Mouse (Mus musculus): Measurements from ENCODE around the gene Kank1.

The Kank1 gene

DNA sequence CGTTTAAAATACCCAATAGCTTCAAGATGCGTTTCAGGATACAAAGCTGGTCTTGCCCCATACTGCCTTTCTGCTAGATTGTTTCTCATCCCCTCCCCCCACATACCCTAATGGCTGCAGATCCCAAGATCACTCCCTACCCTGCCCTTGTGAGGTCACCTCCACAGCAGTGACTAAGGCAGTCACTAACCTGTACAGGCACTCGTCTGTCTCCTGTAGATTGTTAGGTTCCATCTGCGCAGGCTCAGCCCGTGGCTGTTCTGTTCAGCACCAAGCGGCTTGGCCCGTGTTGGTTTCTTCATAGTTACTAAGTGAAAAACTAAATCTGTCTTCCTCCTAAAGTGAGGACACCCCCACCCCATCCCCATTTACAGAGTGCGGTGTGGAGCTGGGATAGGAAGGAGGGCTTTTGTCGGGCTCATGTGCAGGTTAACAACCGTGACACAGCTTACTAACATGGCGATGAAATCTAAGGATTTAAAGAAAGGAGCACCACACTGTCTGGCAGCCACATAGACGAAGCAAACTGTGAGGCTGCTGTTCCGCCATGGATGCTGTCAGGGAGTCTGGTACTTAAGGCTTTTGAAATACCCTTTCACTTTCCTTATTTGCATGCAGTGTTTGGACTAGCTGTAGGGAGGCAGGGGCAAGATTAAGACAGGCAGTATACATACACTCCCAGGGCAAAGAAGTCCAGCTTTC is 163.6 kb downstream of the Kank1 start:
- no peak for DNase-seq (ENCODE audit: extremely low spot score, low read depth, low spot score)

DNA sequence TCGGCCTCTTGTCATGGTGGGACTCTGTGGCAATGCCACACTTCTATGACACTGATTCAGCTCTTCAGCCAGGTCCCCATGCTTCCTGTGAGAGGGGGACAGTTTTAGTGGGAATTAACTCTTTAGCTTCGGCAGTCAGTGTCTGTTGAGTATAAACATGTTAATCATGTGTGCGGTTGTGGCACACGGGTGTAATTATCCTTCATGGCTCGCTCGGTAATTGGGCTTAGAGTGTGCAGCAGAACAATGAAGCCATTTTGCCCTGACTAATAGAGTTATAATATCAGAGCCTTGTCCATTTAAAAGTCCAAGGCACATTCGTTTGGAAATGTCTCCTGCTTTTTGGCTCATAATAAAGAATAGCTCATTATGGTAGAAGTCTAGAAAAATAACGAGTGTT is 164.7 kb downstream of the Kank1 start:
- DNase-seq (ENCODE audit: extremely low spot score, low read depth, low spot score), result no peak

DNA sequence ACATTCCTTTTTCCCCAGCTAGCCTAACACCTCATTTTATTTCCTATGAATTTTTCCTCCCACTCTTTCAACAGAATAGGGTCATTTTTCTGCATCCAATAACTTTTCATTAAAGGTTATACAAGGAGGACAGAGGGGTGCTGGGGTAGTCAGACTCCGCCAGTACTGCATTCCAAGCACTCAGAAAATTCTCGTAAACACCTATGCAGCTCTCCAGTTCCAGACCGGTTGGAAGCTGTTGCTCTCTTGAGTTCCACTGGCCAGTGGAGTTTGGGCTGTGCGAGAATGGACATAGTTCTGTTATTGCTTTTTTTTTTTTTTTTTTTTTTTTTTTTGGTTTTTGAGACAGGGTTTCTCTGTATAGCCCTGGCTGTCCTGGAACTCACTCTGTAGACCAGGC is 167.4 kb downstream of the Kank1 start:
- no peak for DNase-seq (ENCODE audit: extremely low spot score, low read depth, low spot score)

DNA sequence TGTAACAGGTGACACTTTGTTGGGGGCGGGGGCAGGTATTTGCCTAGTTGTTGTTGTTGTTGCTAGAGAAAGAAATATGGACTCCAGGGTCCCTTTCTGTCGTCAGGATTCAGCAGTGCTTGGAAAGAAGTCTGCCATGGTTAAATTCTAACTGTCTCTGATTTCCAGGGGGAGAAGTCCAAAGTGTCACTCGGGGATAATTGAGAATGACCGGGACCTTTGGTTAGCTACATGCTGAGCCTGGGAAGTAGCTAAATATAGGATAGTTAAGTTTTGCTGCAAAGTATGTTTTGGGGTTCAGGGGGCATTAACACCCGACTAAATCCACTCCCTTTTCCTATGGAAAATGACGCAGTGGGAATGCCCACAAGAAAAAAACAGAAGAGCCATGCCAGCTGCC is 169.2 kb downstream of the Kank1 start:
- DNase-seq (ENCODE audit: extremely low spot score, low read depth, low spot score), result no peak

DNA sequence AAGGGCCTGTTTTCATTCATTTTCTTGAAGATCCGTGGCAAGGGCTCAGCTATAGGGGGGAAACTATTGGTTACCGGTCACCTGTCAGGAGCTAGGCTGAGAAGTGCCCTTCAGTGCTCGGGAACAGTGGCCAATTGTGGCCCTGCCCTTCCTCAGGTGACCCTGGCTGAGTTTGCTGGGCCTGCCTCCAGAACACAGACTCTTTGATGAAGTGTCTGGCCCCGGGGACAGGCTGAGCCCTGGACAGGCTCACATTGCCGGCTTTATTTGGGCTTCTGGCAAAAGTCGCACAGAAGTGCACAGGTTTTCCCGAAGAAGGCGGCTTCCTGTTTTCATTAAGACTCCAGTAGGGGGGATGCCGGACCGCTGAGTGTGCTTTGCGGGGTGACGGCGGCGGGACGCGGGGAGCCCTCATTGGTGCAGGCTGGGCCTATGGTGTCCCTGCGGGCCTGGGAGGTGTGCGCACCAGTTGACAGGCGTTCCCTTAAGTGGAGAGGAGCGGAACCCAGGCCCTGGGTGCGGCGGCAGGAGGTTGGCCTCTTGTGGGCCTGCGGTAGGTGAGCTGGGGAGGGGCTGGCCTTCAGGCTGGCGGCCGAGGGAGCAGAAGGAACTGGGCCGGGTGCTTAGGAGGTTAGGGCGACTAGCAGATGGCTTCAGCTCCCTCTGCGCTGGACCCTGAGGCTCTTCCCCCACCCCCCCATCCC is 169.9 kb downstream of the Kank1 start:
- DNase-seq (ENCODE audit: extremely low spot score, low read depth, low spot score), result no peak

DNA sequence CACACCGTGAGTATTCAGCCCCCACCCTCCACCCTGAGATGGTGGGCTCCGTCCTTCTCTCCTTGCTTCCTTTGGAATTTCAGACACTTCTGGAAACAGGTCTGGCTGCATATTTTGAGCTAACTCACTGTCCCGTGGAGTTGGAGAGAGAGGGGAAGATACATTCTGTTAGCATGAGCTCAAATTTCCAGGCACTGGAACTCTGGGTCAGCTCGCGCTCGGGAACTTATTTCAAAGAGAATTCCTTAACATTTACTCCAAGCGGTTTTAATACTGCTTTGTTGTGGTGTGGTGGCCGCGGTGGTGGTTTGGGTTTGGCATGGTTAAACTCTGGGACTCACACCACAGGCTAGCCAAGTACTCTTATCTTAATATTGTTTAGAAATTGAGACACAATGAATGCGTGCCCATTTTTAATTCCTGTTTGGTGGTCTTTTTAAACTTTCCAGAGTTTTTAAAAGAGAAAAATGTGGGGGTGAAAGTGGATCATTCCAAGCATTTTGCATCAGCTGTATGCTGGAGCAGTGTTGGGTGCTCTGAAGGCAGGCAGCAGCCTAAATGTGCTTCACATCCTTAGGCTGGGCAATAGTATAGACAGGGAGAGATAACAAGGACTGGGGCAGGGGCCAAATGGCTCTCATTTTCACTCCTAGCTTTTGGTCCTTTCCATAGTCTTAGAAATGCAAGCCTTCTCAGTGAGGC is 170.6 kb downstream of the Kank1 start:
- DNase-seq (ENCODE audit: extremely low spot score, low read depth, low spot score), result no peak

DNA sequence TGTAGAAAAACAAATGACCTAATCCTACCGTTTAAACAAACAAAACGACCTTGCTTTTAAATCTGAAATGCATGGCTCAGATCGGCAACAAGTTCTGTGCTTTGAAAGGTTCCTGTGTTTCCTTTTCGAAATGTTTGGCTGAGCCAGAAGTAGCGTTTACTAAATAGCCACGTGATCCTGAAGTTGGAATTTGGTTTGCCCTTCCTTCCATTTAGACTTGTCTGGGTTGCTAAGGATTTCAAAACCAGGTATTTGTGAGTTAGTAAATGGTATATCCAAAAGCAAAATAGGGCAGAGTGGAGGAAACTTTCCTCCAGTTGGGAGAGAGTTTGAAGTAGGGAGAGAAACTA is 171.1 kb downstream of the Kank1 start:
- no peak for DNase-seq (ENCODE audit: extremely low spot score, low read depth, low spot score)

DNA sequence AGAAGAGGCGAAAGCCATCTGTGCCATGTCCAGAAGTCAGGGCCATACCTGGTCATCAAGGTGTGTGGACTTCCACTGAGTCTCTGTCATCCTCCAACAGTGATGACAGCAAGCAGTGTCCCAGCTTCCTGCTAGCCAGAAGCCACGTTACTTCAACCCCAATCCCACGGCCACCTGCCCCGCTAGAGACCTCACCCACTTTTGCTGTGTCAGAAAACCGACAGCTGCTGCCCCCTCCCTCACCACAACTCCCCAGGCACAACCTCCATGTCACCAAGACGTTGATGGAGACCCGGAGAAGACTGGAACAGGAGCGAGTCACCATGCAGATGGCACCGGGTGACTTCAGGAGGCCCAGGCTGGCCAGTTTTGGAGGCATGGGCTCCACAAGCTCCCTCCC is 172.5 kb downstream of the Kank1 start:
- no peak for DNase-seq (ENCODE audit: extremely low spot score, low read depth, low spot score)

DNA sequence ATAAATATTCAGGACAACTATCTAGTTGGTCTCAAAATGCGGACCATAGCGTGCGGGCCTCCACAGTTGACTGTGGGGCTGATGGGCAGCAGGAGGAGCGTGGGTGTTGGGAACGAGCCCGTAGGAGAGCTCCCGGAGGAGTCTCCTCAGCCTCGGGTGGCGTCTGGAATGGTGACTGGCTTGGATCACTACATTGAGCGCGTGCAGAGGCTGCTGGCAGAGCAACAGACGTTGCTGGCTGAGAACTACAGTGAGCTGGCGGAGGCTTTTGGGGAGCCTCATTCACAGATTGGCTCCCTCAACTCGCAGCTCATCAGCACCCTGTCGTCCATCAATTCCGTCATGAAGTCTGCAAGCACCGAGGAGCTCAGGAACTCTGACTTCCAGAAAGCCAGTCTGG is 174.6 kb downstream of the Kank1 start:
- no peak for DNase-seq (ENCODE audit: extremely low spot score, low read depth, low spot score)

DNA sequence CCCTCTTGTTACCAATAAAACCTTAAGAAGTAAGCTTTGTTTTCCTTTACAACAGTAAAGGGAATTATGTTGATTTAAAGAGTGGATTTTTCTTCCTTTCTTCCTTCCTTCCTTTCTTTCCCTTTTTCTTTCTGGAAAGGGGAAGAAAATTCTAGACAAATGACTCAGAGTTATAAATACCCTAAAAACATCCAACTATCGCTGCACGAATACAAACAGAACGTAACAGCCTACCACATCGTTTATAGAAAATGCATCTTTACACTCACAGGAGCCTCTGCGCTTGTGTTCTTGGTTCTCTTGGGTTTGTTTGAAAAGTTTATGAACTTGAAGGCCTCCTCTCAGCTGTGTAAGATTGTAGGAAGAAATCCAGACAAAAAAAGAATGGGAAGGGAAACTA is 178.7 kb downstream of the Kank1 start:
- no peak for DNase-seq (ENCODE audit: extremely low spot score, low read depth, low spot score)

DNA sequence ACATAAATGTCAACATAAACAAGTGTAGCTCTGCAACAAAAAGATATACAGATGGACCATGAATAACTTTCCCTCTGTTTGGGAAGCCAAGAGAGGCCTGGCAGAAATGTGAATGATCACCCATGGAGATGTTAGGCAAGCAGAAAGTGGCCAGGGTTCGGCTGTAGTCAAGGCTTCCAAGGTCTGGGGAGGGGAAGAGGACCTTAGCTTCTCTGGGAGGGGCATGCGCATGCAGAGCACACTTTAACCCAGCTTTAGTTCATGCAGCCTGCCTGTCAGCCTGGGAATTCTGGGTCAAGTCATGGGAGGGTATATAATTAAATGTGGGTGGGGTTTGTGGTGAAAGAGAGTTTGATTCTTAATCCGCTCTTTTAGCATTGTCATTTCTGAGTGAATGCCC is 180.9 kb downstream of the Kank1 start:
- no peak for DNase-seq (ENCODE audit: extremely low spot score, low read depth, low spot score)

DNA sequence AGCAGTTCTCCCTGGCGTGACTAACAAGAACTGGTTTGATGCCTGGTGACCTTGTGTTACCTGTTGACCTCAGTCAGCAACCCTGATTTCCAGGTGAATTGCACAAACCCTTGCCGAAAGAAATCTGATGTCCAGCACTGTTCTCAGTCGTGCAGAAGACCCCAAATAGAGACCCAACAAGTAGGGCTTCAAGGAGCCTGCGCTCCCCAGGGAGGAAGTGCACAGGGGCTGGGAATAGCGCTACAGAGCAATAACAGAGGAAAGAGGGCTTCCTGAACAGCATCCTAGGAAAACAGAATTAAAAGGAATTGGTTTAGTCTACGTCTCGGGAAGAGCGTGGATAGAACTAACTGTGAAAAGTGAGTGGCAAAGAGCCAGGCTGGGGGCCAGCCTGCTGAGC is 183.2 kb downstream of the Kank1 start:
- no peak for DNase-seq (ENCODE audit: extremely low spot score, low read depth, low spot score)

DNA sequence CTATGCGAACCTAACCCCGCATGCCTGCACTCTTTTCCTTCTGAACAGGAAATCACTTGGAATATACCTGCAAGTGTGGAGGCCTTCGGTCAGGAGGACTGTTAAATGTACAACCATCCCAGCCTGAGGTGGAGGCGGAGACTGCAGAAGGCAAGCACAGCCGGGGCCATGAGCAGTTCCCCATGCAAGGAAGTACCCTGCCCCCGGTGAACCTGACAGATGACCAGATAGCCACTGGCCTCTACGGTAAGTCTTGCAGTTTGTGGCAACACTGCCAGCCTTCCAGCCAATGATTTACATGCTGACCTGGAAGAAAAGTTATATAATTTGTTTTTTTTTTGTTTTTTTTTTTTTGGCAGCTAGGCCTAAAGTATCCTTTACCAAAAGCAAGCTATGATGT is 185.3 kb downstream of the Kank1 start:
- no peak for DNase-seq (ENCODE audit: extremely low spot score, low read depth, low spot score)

DNA sequence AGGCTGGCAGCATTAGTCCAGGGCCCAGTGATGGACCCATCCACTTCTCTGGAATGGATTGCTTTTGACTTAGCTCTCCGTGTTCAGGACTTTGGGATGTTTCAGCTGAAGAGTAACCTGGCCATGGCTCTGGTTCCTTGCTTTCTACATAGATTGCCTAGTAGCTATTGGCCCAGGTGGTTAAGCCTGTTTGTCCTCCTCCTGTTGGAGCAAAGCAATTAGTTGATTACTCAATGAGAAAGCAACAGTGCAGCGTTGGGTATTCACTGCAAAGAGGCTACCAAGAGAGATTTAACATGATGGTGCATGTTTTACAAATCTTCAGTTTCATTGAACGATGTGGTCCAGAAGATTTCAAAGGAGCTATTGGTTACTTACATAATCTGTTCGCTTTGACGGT is 186.6 kb downstream of the Kank1 start:
- DNase-seq (ENCODE audit: extremely low spot score, low read depth, low spot score), result no peak

DNA sequence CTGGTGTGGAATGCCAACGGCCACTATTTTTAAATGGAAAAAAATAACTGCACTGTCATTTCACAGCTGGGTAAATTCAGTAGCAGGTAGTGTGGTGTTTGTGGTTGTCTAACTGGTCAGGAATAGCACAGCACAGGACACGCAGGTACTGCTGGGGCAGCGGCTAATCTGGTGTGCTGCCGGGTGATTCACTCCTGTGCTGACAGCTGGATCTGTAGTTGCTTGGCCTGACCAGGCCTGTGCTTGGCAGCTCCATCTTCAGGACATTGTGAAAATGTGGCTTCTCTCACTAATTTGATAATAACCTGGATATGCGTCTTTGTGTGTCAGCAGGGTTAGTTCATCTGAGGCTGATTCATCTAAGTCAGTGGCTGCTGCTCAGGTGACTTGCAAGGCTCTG is 189.7 kb downstream of the Kank1 start:
- no peak for DNase-seq (ENCODE audit: extremely low spot score, low read depth, low spot score)

DNA sequence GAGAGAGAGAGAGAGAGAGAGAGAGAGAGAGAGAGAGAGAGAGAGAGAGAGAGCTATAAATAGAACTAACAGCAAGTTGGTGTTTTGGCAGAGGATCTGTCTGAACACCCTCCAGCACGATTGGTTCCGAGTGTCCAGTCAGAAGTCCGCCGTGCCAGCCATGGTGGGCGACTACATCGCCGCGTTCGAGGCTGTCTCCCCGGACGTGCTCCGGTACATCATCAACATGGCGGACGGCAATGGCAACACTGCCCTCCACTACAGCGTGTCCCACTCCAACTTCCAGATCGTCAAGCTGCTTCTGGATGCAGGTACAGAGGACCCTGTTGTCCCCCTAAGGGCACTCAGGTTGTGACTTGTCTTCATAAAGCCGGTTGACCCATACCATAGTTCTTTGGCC is 191.1 kb downstream of the Kank1 start:
- DNase-seq (ENCODE audit: extremely low spot score, low read depth, low spot score), result no peak

DNA sequence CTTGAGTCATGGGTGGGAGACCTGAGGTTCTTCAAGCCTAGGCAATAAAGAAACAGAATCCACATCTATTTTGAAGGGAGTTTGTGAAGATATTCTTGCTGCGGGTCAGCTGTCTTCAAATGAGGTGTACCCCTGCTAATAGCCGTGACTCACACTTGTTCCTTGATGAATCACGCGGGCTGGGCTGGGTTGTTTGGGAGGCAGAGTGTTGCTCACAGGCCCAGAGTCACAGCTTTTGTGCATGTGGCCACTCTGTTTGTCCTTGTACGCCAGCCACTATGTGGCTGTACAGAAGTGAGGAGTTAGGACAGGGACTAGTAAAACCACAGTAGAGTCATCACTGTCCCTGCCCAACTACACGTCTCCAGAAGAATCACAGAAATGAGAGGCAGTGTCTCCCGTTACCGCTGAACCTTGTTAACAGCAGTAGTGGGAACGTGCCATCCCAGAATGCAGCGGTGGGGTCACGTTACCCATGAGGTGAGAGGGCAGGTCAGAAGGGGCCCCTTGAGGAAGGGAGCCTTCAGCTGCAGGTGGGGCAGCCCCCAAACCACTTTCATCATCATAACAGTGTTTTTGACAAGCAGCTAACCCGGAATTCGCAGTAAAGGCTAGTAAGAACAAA is 191.7 kb downstream of the Kank1 start:
- DNase-seq (ENCODE audit: extremely low spot score, low read depth, low spot score), result no peak

DNA sequence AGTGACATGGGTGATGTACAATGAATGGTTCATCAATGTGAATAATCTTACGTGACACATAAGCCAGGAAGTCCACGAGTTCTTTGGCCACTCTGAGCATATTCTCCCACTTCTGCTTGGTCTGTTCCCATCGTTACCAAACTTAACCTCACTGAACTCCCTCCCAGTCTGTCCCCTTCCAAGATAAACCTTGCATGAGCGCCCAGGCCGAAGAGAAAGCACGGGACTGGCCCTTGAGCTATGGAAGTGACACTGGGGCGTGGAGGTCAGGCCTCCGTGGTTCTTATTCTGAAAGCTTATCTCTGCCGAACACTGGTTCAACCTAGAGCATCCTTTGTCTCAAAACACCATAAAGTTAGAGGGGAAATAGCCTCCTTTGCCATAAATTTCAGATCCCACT is 194.7 kb downstream of the Kank1 start:
- DNase-seq (ENCODE audit: extremely low spot score, low read depth, low spot score), result no peak

DNA sequence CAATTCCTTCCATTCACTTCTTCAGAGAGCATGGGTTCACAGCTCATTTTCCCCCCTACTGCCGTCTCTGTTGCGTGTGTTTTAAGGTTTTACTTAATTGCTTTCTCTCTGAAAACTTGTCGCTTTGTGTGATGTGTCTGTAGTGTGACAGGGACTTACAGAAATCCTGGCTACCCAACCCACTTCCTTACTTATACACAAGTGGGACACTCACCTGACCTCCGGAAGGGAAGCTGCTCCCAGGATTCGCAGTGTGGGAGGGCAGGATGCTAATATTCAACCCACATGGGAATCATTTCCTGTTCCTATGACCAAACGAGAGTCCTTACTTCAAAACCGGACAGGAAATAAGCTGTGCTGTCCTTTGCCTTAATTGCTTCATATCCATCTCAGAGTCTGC is 195.1 kb downstream of the Kank1 start:
- no peak for DNase-seq (ENCODE audit: extremely low spot score, low read depth, low spot score)

DNA sequence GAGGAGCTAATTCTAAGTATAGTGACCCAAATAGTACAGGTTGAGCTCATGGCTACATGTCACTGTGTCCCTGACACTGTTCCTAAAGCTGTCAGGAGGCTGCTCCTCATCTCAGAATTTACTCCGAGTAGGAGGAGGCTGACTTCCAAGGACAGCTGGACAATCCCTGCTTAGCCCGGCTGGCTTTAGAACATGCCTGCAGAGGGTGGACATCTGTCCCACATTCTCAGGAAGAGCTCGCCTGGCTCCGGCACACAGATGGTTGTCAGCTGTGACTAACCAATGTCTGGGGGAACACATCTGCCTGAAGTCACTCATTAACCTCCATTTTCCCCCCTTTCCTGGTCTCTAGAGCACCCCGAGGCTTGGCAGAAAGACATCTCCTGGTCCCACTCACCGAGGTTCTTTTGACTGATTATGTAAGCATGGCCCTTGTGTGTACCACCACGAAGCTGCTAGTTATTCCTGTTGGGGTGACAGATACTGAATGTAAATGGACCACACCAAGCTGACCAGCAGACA is 196.5 kb downstream of the Kank1 start:
- no peak for DNase-seq (ENCODE audit: extremely low spot score, low read depth, low spot score)

DNA sequence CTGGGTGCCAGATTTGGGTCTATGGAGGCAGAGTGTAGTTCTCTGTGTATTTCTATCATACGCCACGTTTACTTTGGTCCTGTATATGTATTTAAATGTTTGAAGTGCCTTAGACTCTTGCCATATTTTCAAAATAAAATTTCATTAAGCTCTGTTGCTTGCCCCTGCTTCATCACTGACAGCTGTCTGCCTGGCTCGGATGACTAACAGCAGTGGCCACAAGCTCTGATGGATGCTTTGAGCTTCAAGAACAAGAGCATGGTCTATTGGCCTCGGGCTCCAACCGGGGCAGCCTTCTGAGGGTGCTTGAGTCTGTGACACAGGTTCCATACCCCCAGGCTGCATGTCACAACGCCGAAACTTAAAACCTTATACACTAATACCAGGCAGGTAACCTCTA is 197.6 kb downstream of the Kank1 start:
- DNase-seq (ENCODE audit: extremely low spot score, low read depth, low spot score), result no peak

DNA sequence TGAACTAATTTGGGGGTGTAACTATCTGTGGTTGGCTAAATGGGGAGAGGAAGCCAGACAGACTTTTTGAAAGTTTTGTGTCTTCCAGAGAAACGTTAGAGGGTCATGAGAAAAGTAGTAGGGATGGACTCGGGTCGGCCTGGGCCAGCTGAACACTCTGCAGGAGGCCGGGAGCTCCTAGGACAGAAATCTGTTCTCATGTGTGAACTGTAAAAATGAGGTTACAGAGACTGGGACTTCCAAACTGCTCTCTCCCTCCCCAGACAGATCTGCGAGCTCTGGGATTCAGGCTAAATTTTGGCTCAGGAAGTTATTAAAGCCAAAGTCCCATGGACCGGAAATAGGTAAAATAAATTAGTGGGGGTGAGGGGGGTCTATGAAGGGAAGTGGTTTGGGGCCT is 198.0 kb downstream of the Kank1 start:
- no peak for DNase-seq (ENCODE audit: extremely low spot score, low read depth, low spot score)
